Mouse (Mus musculus) limb, embryonic 12.5 days (tissue): ENCODE data around the gene Scaf11. TPM values are rescaled to one million over a fixed set of nuclear protein-coding genes. Genes with fewer than 3 reads are reported as not detected.
"Not testable (repeated sequence)": the region's sequence is repeated elsewhere in the genome, so short reads cannot be mapped to it uniquely, and the experiment has no call there.

Experiments
- ATAC-seq: fragments of 200-750 bp; cut with Nextera tagmentation; 2 replicates; pipeline ENCODE4 v1.8.0; 2017; ENCODE audit warnings: low read depth, moderate TSS enrichment; ENCODE audit not compliant: insufficient number of reproducible peaks, insufficient read depth, low FRiP score, low TSS enrichment
- H3K27ac ChIP-seq: fragments of 300-500 bp; sonication (generic); 2 replicates; pipeline ENCODE4 v1.5.1; 2016; ENCODE audit warnings: mild to moderate bottlenecking, moderate library complexity
- H3K27me3 ChIP-seq: fragments of 300-500 bp; sonication (generic); 2 replicates; pipeline ENCODE4 v1.6.1; 2016; ENCODE audit warnings: mild to moderate bottlenecking, moderate library complexity
- H3K36me3 ChIP-seq: fragments of 300-500 bp; sonication (generic); 2 replicates; pipeline ENCODE4 v1.6.1; 2016; ENCODE audit warnings: mild to moderate bottlenecking, moderate library complexity
- H3K4me1 ChIP-seq: fragments of 300-500 bp; sonication (generic); replicated peaks from 2 replicates; pipeline ENCODE4 v1.6.1; 2016
- H3K4me2 ChIP-seq: fragments of 300-500 bp; sonication (generic); 2 replicates; pipeline ENCODE4 v1.6.1; 2016; ENCODE audit warnings: mild to moderate bottlenecking, moderate library complexity
- H3K4me3 ChIP-seq: fragments of 300-500 bp; sonication (generic); replicated peaks from 2 replicates; pipeline ENCODE4 v1.5.1; 2016; ENCODE audit warnings: mild to moderate bottlenecking
- H3K9ac ChIP-seq: fragments of 300-500 bp; sonication (generic); replicated peaks from 2 replicates; pipeline ENCODE4 v1.6.1; 2016; ENCODE audit warnings: mild to moderate bottlenecking, moderate library complexity
- H3K9me3 ChIP-seq: fragments of 300-500 bp; sonication (generic); 2 replicates; pipeline ENCODE4 v1.6.1; 2016; ENCODE audit warnings: mild to moderate bottlenecking, moderate library complexity
- WGBS: fragments of 180-500 bp; shearing (Covaris S2); methylation state at CpG from one replicate; pipeline ENCODE4 v1.1.7; 2016; 5-methylcytosine and 5-hydroxymethylcytosine counted together
- polyA plus RNA-seq: library from polyadenylated mRNA; unstranded; fragments of >200 nt; fragmentation: Nextera tagmentation; extraction: Ambion mirVana; gene quantifications from 2 replicates; pipeline ENCODE4 v1.2.1, GENCODE M21; 2016

Scaf11 gene
- polyA plus RNA-seq, 1 experiment from 2014 or later = 133 TPM

GRCm38 (mm10) chr15:96446785-96447184 is 13.9 kb downstream of the Scaf11 start:
- H3K9ac ChIP-seq = no peak overlapping the region
- H3K27ac ChIP-seq = no peak overlapping the region
- peaks cover 54% of the 10 kb centered on the region for H3K36me3 ChIP-seq
- H3K9me3 ChIP-seq = no peaks in the 10 kb centered on the region
- no peak for ATAC-seq
- H3K4me3 ChIP-seq = no peak overlapping the region
- no peak overlapping the region for H3K4me2 ChIP-seq
- H3K4me1 ChIP-seq = no peaks in the 10 kb centered on the region
- no peaks in the 10 kb centered on the region for H3K27me3 ChIP-seq
- 89% methylated on average over 10 of the region's 10 CpGs for WGBS

GRCm38 (mm10) chr15:96441480-96441879 is 19.2 kb downstream of the Scaf11 start:
- H3K4me2 ChIP-seq, H3K27me3 ChIP-seq, H3K9ac ChIP-seq, H3K9me3 ChIP-seq, H3K4me3 ChIP-seq, H3K27ac ChIP-seq, ATAC-seq, H3K4me1 ChIP-seq: not testable (repeated sequence)
- peaks cover 50% of the 10 kb centered on the region for H3K36me3 ChIP-seq
- WGBS = 78% methylated on average over 5 of the region's 6 CpGs

- WGBS = 93% methylated on average over 1 of the region's 1 CpGs
- H3K36me3 ChIP-seq = peaks cover 62% of the 10 kb centered on the region
These were observed 26.4 kb downstream of the Scaf11 start for GRCm38 (mm10) chr15:96434202-96434601.

GRCm38 (mm10) chr15:96419920-96420319 is 40.7 kb downstream of the Scaf11 start:
- Histone ChIP-seq H3K9me3 (no peaks in the 10 kb centered on the region), H3K4me3 (no peak overlapping the region), H3K36me3 (peaks cover 92% of the 10 kb centered on the region), H3K4me1 (no peaks in the 10 kb centered on the region), H3K4me2 (no peak overlapping the region), H3K9ac (no peak overlapping the region), H3K27ac (no peak overlapping the region), H3K27me3 (no peaks in the 10 kb centered on the region)
- WGBS = 95% methylated on average over 8 of the region's 8 CpGs
- ATAC-seq = no peak

More at GRCm38 (mm10) chr15:96434202-96434601, 26.4 kb downstream of the Scaf11 start:
- 0 out of 2 replicates have a peak, but pooled peaks cover 4% of the 10 kb centered on the region for H3K9me3 ChIP-seq
- H3K27me3 ChIP-seq = no peaks in the 10 kb centered on the region
- H3K27ac ChIP-seq = no peak overlapping the region
- H3K4me2 ChIP-seq = no peak overlapping the region
- no peak for ATAC-seq
- no peaks in the 10 kb centered on the region for H3K4me1 ChIP-seq
- H3K9ac ChIP-seq = no peak overlapping the region
- H3K4me3 ChIP-seq = no peak overlapping the region

GRCm38 (mm10) chr15:96418161-96418560 is 42.5 kb downstream of the Scaf11 start:
- WGBS = 93% methylated on average over 12 of the region's 12 CpGs
- Histone ChIP-seq H3K36me3 (peaks cover 95% of the 10 kb centered on the region), H3K27me3 (no peaks in the 10 kb centered on the region), H3K9me3 (no peaks in the 10 kb centered on the region), H3K27ac (no peak overlapping the region), H3K4me1 (no peaks in the 10 kb centered on the region), H3K4me3 (no peak overlapping the region), H3K9ac (no peak overlapping the region), H3K4me2 (no peak overlapping the region)
- ATAC-seq = no peak

GRCm38 (mm10) chr15:96408717-96409121 is 51.9 kb downstream of the Scaf11 start:
- Histone ChIP-seq H3K4me3 (no peak overlapping the region), H3K4me1 (no peaks in the 10 kb centered on the region), H3K36me3 (peaks cover 67% of the 10 kb centered on the region), H3K9me3 (no peaks in the 10 kb centered on the region), H3K27me3 (no peaks in the 10 kb centered on the region), H3K27ac (no peak overlapping the region), H3K4me2 (no peak overlapping the region), H3K9ac (no peak overlapping the region)
- ATAC-seq = no peak; the same call in 1 of the 2 replicates
- WGBS = 90% methylated on average over 6 of the region's 6 CpGs

GRCm38 (mm10) chr15:96407151-96407550 is 53.5 kb downstream of the Scaf11 start:
- Histone ChIP-seq H3K27ac (no peak overlapping the region), H3K4me2 (no peak overlapping the region), H3K4me3 (no peak overlapping the region), H3K4me1 (no peaks in the 10 kb centered on the region), H3K9ac (no peak overlapping the region), H3K36me3 (peaks cover 67% of the 10 kb centered on the region), H3K9me3 (no peaks in the 10 kb centered on the region), H3K27me3 (no peaks in the 10 kb centered on the region)
- WGBS = 79% methylated on average over 2 of the region's 2 CpGs
- no peak for ATAC-seq

GRCm38 (mm10) chr15:96406253-96406652 is 54.4 kb downstream of the Scaf11 start:
- whole genome bisulfite sequencing = 79% methylated on average over 4 of the region's 4 CpGs
- no peak for ATAC-seq
- peaks cover 69% of the 10 kb centered on the region for H3K36me3 ChIP-seq

GRCm38 (mm10) chr15:96405548-96405947 is 55.1 kb downstream of the Scaf11 start:
- no peak overlapping the region for H3K4me3 ChIP-seq
- H3K4me1 ChIP-seq = no peaks in the 10 kb centered on the region
- no peak for ATAC-seq
- H3K9ac ChIP-seq = no peak overlapping the region
- no peak overlapping the region for H3K27ac ChIP-seq
- peaks cover 70% of the 10 kb centered on the region for H3K36me3 ChIP-seq
- no peaks in the 10 kb centered on the region for H3K27me3 ChIP-seq
- 83% methylated on average over 5 of the region's 5 CpGs for WGBS
- no peak overlapping the region for H3K4me2 ChIP-seq
- H3K9me3 ChIP-seq = no peaks in the 10 kb centered on the region

More at GRCm38 (mm10) chr15:96406253-96406652, 54.4 kb downstream of the Scaf11 start:
- Histone ChIP-seq H3K4me1 (no peaks in the 10 kb centered on the region), H3K27me3 (no peaks in the 10 kb centered on the region), H3K4me2 (no peak overlapping the region), H3K4me3 (no peak overlapping the region), H3K9me3 (no peaks in the 10 kb centered on the region), H3K9ac (no peak overlapping the region), H3K27ac (no peak overlapping the region)

- no peak overlapping the region for H3K9ac ChIP-seq
- WGBS = 90% methylated on average over 10 of the region's 10 CpGs
- H3K27me3 ChIP-seq = no peaks in the 10 kb centered on the region
- H3K27ac ChIP-seq = no peak overlapping the region
- H3K4me3 ChIP-seq = no peak overlapping the region
- peaks cover 89% of the 10 kb centered on the region for H3K36me3 ChIP-seq
- no peaks in the 10 kb centered on the region for H3K4me1 ChIP-seq
- H3K9me3 ChIP-seq = no peaks in the 10 kb centered on the region
- H3K4me2 ChIP-seq = no peak overlapping the region
- no peak for ATAC-seq
These were observed 62.3 kb downstream of the Scaf11 start for GRCm38 (mm10) chr15:96398333-96398732.

- no peak for ATAC-seq
- WGBS = 90% methylated on average over 8 of the region's 8 CpGs
- Histone ChIP-seq H3K27me3 (no peaks in the 10 kb centered on the region), H3K4me1 (no peaks in the 10 kb centered on the region), H3K4me2 (no peak overlapping the region), H3K4me3 (no peak overlapping the region), H3K36me3 (peaks cover 87% of the 10 kb centered on the region), H3K9me3 (no peaks in the 10 kb centered on the region), H3K27ac (no peak overlapping the region), H3K9ac (no peak overlapping the region)
These were observed 63.9 kb downstream of the Scaf11 start for GRCm38 (mm10) chr15:96396641-96397344.

GRCm38 (mm10) chr15:96395071-96395470 is 65.6 kb downstream of the Scaf11 start:
- no peak for ATAC-seq
- Histone ChIP-seq H3K27me3 (no peaks in the 10 kb centered on the region), H3K4me1 (no peaks in the 10 kb centered on the region), H3K36me3 (peaks cover 90% of the 10 kb centered on the region), H3K4me2 (no peak overlapping the region), H3K9ac (no peak overlapping the region), H3K4me3 (no peak overlapping the region), H3K27ac (no peak overlapping the region), H3K9me3 (no peaks in the 10 kb centered on the region)
- WGBS = 93% methylated on average over 6 of the region's 6 CpGs
